Mouse (Mus musculus) left cerebral cortex, postnatal 25 days (tissue): ENCODE measurements at regions not wholly inside any gene's neighbourhood (a gene's known extent, or its start where the extent isn't known, plus 50 kb on each side); places are given as distances from the start of the nearest gene placed in this dataset.

Experiments
- DNase-seq, 2 experiments: peaks; one replicate each; pipeline ENCODE4 v3.0.0; 2022; ENCODE audit warnings: low spot score in 2 of 2, mixed read lengths in 1 of 2
- intact Hi-C: fragments of 180-260 bp; cut with DNase I; formaldehyde crosslinking; loops from one replicate; pipeline ENCODE4 v1.15.1; 2025

GRCm38 (mm10) chr10:100868360-100868916, 278.2 kb downstream of the 1700017N19Rik start:
- DNase-seq = no peak
- intact Hi-C loops = loop anchor here (10.0 kb wide), 1 partner anchor 1546 kb away; no protein-coding TSS in a partner anchor

DNA sequence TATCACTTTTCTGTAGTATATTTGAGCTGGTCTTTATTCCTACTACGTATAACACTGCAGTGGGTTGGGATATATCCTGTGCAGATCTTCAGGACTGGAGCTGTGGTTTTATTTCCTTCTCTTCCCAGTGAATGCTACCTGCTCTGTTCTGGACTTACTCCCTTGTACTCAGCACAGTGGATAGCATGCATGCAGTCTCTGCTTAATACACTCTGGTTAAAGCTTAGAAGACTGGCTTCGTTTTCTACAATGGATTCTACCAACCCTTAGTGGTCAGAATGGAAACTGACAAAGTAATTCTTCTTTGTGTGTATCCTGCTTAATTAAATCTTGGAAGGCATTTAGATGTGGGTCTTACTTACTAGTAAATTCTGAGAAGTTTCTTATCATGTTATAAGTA, 292.3 kb downstream of the 1700017N19Rik start:
- DNase-seq = no peak
- intact Hi-C loops = no loop called here

GRCm38 (mm10) chr10:100922976-100923375, 332.7 kb downstream of the 1700017N19Rik start:
- intact Hi-C loops = no loop called here
- DNase-seq = no peak

DNA sequence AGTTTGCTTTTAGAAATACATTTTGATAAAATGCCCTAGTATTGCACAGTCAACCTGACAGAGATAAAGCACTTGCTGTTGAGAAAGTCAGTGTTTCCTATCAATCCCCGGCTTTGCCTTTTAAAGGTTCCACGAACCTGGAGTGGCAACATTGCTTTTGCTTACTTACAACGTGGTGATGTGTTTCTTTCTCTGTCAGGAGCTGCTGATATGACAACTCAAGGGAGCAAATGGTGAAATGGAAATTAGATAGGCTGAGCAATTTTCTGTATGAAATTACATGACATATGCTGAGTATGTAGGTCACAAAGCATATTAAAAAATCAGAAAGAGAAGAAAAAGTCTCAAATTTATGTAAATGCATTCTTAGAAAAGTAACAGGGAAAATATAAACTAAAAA, 336.8 kb downstream of the 1700017N19Rik start:
- intact Hi-C loops = no loop called here
- DNase-seq = no peak

DNA sequence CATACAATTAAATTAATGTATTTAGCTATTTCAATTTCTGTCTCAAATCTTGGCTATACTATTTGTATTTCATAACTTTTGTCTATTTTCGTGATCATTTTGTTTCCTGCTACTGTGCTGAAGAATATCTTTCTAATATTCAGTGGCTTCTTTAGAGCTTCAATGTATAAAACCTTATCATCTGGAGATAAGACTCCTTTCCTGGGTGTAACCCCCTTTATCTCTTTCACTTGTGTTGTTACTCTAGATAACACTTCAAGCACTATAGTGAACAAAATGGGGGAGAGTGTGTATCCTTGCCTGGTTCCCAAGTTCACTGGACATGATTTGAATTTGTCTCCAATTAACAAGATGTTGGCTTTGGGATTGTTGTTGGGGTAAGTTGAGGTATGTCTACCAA, 341.5 kb downstream of the 1700017N19Rik start:
- intact Hi-C loops = no loop called here

DNA sequence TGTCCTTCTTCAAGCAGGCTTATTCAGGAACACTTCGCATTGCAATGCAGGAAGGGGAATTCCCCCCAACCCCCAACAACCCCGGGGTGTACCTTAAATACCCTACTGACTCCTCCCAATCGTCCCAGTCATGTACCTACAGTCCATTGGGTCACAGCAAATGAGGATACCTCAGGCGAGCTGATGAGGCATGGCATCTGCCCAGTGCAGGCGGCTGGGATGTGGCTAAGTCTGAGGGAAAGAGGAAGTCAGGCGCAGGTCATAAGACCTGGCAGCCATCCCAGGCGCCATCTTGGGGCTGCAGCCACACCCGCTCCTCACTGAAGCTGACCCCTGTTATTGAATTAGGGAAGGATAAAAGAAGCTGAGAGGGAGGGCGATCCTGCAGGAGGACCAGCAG, 368.1 kb downstream of the 1700017N19Rik start:
- DNase-seq = no peak
- intact Hi-C loops = no loop called here

More for the DNA sequence above, 341.5 kb downstream of the 1700017N19Rik start:
- no peak for DNase-seq

DNA sequence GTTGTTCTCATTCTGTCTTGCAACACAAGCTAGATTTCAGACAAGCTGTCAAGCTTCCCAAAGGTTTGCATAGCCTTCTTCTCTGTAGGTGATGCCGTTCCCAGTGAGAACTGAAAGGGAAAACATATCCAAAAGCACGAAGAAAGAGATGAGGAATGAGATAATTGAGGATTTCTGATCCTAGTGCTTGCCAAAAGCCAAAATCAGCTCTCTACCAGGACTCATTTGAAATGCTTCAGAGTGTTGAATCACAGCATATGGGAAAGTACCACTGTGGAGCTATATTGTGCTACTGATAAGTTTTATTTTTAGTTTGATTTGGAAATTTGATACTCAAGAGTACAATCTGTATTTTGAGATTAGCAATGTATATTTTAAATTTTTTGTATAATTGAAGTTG, 413.2 kb downstream of the 1700017N19Rik start:
- peak in 1 of 2 experiments; percentile 60 for DNase-seq
- intact Hi-C loops = no loop called here

GRCm38 (mm10) chr10:101004687-101005086, 414.4 kb downstream of the 1700017N19Rik start:
- peak in 1 of 2 experiments; percentile 17 for DNase-seq
- intact Hi-C loops = no loop called here

GRCm38 (mm10) chr10:101015416-101015815, 425.1 kb downstream of the 1700017N19Rik start:
- intact Hi-C loops = no loop called here
- DNase-seq = no peak

- no peak for DNase-seq
- intact Hi-C loops = no loop called here
These were observed 448.3 kb downstream of the 1700017N19Rik start for GRCm38 (mm10) chr10:101038630-101039029.

DNA sequence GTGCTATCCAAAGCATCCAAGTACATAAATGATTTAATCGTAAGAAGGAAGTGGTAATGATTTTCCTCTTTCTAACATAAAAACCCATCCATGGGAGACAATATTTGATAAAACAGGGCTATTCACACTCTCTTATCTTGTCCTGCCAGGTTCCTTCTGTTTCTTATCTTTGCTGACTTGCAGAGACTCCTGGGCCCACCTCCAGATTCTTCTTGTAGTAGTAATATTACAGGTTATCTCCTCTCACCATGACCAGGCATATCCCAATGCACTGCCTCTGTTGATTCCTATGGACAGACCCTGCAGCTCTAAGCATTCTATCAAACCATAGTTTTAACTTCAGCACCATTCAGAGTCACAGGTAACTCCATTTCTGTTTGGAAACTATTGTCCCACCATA, 448.8 kb downstream of the 1700017N19Rik start:
- DNase-seq = no peak
- intact Hi-C loops = no loop called here
